Mouse (Mus musculus): ENCODE measurements around the gene Tnni2.
A peak's percentile ranks its signal among the peaks of the same experiment; 100 is the strongest.

Gene Tnni2

GRCm38 (mm10) chr7:142482256-142482609 lies 40.6 kb downstream of the Tnni2 start:
- DNase-seq (ENCODE audit: low spot score in 2 of 2) = no peak

- no peak for DNase-seq (ENCODE audit: low spot score in 2 of 2)
These were observed 41.5 kb downstream of the Tnni2 start for GRCm38 (mm10) chr7:142483136-142483535.

- no peak for DNase-seq (ENCODE audit: low spot score in 2 of 2)
These were observed 43.2 kb downstream of the Tnni2 start for GRCm38 (mm10) chr7:142484780-142485179.

- DNase-seq (ENCODE audit: low spot score in 2 of 2) = no peak
These were observed 45.1 kb downstream of the Tnni2 start for GRCm38 (mm10) chr7:142486751-142487162.

GRCm38 (mm10) chr7:142487341-142487859 lies 45.8 kb downstream of the Tnni2 start:
- DNase-seq (ENCODE audit: low spot score in 2 of 2) = peak; percentile 15 to 42

- DNase-seq (ENCODE audit: low spot score in 2 of 2) = no peak
These were observed 46.4 kb downstream of the Tnni2 start for GRCm38 (mm10) chr7:142488053-142488452.

GRCm38 (mm10) chr7:142493535-142493934 lies 51.9 kb downstream of the Tnni2 start:
- DNase-seq (ENCODE audit: low spot score in 2 of 2) = no peak
